Mouse (Mus musculus) forebrain, postnatal 0 days (tissue): ENCODE data around the gene 1700067K01Rik. TPM values are rescaled to one million over a fixed set of nuclear protein-coding genes. Genes with fewer than 3 reads are reported as not detected.
"Not testable (repeated sequence)": the region's sequence is repeated elsewhere in the genome, so short reads cannot be mapped to it uniquely, and the experiment has no call there.

Experiments
- ATAC-seq: fragments of 200-750 bp; cut with Nextera tagmentation; 2 replicates; pipeline ENCODE4 v1.8.0; 2017; ENCODE audit warnings: mild to moderate bottlenecking, moderate library complexity
- DNase-seq: peaks from one replicate; pipeline ENCODE4 v3.0.0-alpha.2; 2015
- H3K27ac ChIP-seq: fragments of 300-500 bp; sonication (generic); 2 replicates; pipeline ENCODE4 v1.5.1; 2014; ENCODE audit warnings: low read depth, mild to moderate bottlenecking, antibody characterized with exemption, low read length, moderate library complexity, mixed read lengths
- H3K27me3 ChIP-seq: fragments of 300-500 bp; sonication (generic); 2 replicates; pipeline ENCODE4 v1.6.1; 2014; ENCODE audit warnings: mild to moderate bottlenecking, low read length, mixed read lengths; ENCODE audit not compliant: insufficient read depth
- H3K36me3 ChIP-seq: fragments of 300-500 bp; sonication (generic); 2 replicates; pipeline ENCODE4 v1.6.1; 2014; ENCODE audit warnings: mild to moderate bottlenecking, moderate library complexity; ENCODE audit not compliant: insufficient read depth
- H3K4me1 ChIP-seq: fragments of 300-500 bp; sonication (generic); 2 replicates; pipeline ENCODE4 v1.6.1; 2014; ENCODE audit warnings: antibody characterized with exemption; ENCODE audit not compliant: insufficient read depth
- H3K4me2 ChIP-seq: fragments of 300-500 bp; sonication (generic); 2 replicates; pipeline ENCODE4 v1.6.1; 2014; ENCODE audit warnings: low read depth, mild to moderate bottlenecking, moderate library complexity
- H3K4me3 ChIP-seq: fragments of 300-500 bp; sonication (generic); 2 replicates; pipeline ENCODE4 v1.5.1; 2014; ENCODE audit warnings: low read depth, low read length, mixed read lengths
- H3K9ac ChIP-seq: fragments of 300-500 bp; sonication (generic); 2 replicates; pipeline ENCODE4 v1.6.1; 2014; ENCODE audit warnings: mild to moderate bottlenecking
- H3K9me3 ChIP-seq: fragments of 300-500 bp; sonication (generic); 2 replicates; pipeline ENCODE4 v1.6.1; 2016; ENCODE audit warnings: low read length
- CTCF ChIP-seq: sonication (generic); IDR thresholded peaks from 2 replicates; pipeline ENCODE4 v1.5.1; 2016; ENCODE audit warnings: antibody characterized with exemption, control low read depth, low read depth
- WGBS: fragments of 180-500 bp; shearing (Covaris S2); extraction: QIAGEN DNeasy Blood & Tissue Kit; methylation state at CpG from one replicate; pipeline ENCODE4 v1.1.7; 2014; 5-methylcytosine and 5-hydroxymethylcytosine counted together
- polyA plus RNA-seq: library from polyadenylated mRNA; unstranded; fragments of >200 nt; fragmentation: Nextera tagmentation; extraction: Ambion mirVana; gene quantifications from 2 replicates; pipeline ENCODE4 v1.2.1, GENCODE M21; 2015
- total RNA-seq: library from RNA; depleted of rRNA; stranded (reverse); fragments of >200 nt; gene quantifications from 2 replicates; pipeline ENCODE4 v1.2.3, GENCODE M21; 2014

The 1700067K01Rik gene
- total and polyA plus RNA-seq, 2 experiments from 2014 or later = 0.81 to 0.86 TPM

- no peak for TF ChIP-seq CTCF
- WGBS = 92% methylated on average over 4 of the region's 4 CpGs
- Histone ChIP-seq H3K27me3 (no peaks in the 10 kb centered on the region), H3K4me1 (0 out of 2 replicates have a peak, but pooled peaks cover 5% of the 10 kb centered on the region), H3K9me3 (no peaks in the 10 kb centered on the region), H3K4me3 (no peak overlapping the region), H3K4me2 (no peak overlapping the region), H3K9ac (no peak overlapping the region), H3K36me3 (peaks cover 66% of the 10 kb centered on the region), H3K27ac (no peak overlapping the region)
- DNase-seq (no peak), ATAC-seq (no peak)
These were observed 18.9 kb upstream of the 1700067K01Rik start for GRCm38 (mm10) chr8:83982449-83982848.

GRCm38 (mm10) chr8:83983222-83983621 is 18.1 kb upstream of the 1700067K01Rik start:
- not testable (repeated sequence) for H3K9me3 ChIP-seq, H3K9ac ChIP-seq, DNase-seq, H3K4me1 ChIP-seq, H3K4me2 ChIP-seq, ATAC-seq, H3K4me3 ChIP-seq, H3K27me3 ChIP-seq, H3K27ac ChIP-seq
- H3K36me3 ChIP-seq = peaks cover 73% of the 10 kb centered on the region
- WGBS = 99% methylated on average over 2 of the region's 2 CpGs
- TF ChIP-seq CTCF = peak; percentile 45

- Histone ChIP-seq H3K36me3 (peaks cover 84% of the 10 kb centered on the region), H3K4me1 (no peaks in the 10 kb centered on the region), H3K27me3 (no peaks in the 10 kb centered on the region), H3K4me3 (no peak overlapping the region), H3K9ac (no peak overlapping the region), H3K27ac (no peak overlapping the region), H3K9me3 (no peaks in the 10 kb centered on the region), H3K4me2 (no peak overlapping the region)
- 93% methylated on average over 7 of the region's 7 CpGs for WGBS
- ATAC-seq = no peak
- DNase-seq = no peak
- no peak for TF ChIP-seq CTCF
These were observed 12.1 kb upstream of the 1700067K01Rik start for GRCm38 (mm10) chr8:83989243-83989642.

- no peaks in the 10 kb centered on the region for H3K4me1 ChIP-seq
- no peak overlapping the region for H3K27ac ChIP-seq
- DNase-seq (no peak), ATAC-seq (no peak)
- no peaks in the 10 kb centered on the region for H3K9me3 ChIP-seq
- 94% methylated on average over 14 of the region's 14 CpGs for WGBS
- H3K36me3 ChIP-seq = peaks cover 82% of the 10 kb centered on the region
- H3K27me3 ChIP-seq = no peaks in the 10 kb centered on the region
- H3K4me2 ChIP-seq = no peak overlapping the region
- no peak overlapping the region for H3K9ac ChIP-seq
- no peak for TF ChIP-seq CTCF
- H3K4me3 ChIP-seq = no peak overlapping the region
These were observed 11.1 kb upstream of the 1700067K01Rik start for GRCm38 (mm10) chr8:83990170-83990569.

GRCm38 (mm10) chr8:83992488-83992887 is 8.8 kb upstream of the 1700067K01Rik start:
- Histone ChIP-seq H3K36me3 (peaks cover 59% of the 10 kb centered on the region), H3K27me3 (no peaks in the 10 kb centered on the region), H3K4me3 (no peak overlapping the region), H3K27ac (no peak overlapping the region), H3K9me3 (no peaks in the 10 kb centered on the region), H3K4me1 (no peaks in the 10 kb centered on the region), H3K9ac (no peak overlapping the region), H3K4me2 (no peak overlapping the region)
- no peak for TF ChIP-seq CTCF
- DNase-seq (no peak), ATAC-seq (no peak)
- WGBS = 93% methylated on average over 2 of the region's 2 CpGs

DNA sequence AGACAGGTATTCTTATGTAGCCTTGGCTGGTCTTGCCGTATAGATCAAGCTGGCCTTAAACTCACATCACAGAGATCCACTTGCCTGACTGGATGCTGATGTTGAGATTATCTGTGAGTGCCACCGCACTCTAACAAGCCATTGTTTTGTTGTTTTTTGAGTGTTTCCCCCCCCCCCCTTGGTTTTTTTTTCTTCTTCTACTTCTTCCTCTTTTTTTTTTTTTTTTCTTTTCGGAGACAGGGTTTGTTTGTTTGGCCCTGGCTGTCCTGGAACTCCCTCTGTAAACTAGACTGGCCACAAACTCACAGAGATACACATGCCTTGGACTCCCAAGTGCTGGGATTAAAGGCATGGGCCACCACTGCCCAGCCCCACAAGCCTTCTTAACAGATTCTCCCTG is 7.3 kb upstream of the 1700067K01Rik start:
- H3K4me1 ChIP-seq = peaks cover 4% of the 10 kb centered on the region
- H3K27ac ChIP-seq = no peak overlapping the region
- no peak overlapping the region for H3K4me2 ChIP-seq
- H3K9me3 ChIP-seq = no peaks in the 10 kb centered on the region
- H3K4me3 ChIP-seq = no peak overlapping the region
- no peak overlapping the region for H3K9ac ChIP-seq
- DNase-seq = no peak
- H3K27me3 ChIP-seq = no peaks in the 10 kb centered on the region
- no peak for ATAC-seq
- TF ChIP-seq CTCF = no peak
- WGBS = 87% methylated on average over 3 of the region's 3 CpGs
- peaks cover 44% of the 10 kb centered on the region for H3K36me3 ChIP-seq

DNA sequence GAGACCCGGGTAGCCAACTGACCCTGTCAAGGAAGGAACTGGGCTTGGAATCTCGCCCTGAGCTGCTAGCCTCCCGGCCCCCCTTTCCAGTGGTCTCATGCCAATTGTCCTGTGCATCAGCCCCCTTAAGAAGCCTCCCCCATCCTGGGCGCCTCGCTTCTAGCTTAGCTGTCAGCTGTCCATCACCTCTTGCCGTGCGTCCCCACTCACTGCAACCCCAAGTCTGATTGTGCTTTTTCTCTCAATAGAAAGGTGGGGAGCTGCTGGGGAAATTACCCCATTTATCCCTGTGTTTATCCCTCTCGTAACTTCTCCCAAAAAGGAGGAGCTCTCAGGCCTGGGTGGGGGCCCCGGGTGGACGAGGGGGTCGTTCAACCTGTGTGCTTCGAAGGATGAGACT is 5.3 kb upstream of the 1700067K01Rik start:
- ATAC-seq (no peak), DNase-seq (no peak)
- H3K4me2 ChIP-seq = no peak overlapping the region
- no peak overlapping the region for H3K27ac ChIP-seq
- WGBS = 16% methylated on average over 12 of the region's 12 CpGs
- H3K4me1 ChIP-seq = peaks cover 9% of the 10 kb centered on the region
- peaks cover 40% of the 10 kb centered on the region for H3K36me3 ChIP-seq
- peak overlapping the region; percentile 83; the same call in 1 of the 2 replicates for H3K9ac ChIP-seq
- no peaks in the 10 kb centered on the region for H3K27me3 ChIP-seq
- TF ChIP-seq CTCF = no peak
- H3K9me3 ChIP-seq = no peaks in the 10 kb centered on the region
- H3K4me3 ChIP-seq = peak overlapping the region; percentile 76; the same call in 1 of the 2 replicates
